Mouse (Mus musculus) midbrain, embryonic 14.5 days (tissue): Measurements from ENCODE around the gene Clpx. TPM values are rescaled to one million over a fixed set of nuclear protein-coding genes. Genes with fewer than 3 reads are reported as not detected.
"Not testable (repeated sequence)": the region's sequence is repeated elsewhere in the genome, so short reads cannot be mapped to it uniquely, and the experiment has no call there.

Source experiments
- ATAC-seq: fragments of 200-750 bp; cut with Nextera tagmentation; 2 replicates; pipeline ENCODE4 v1.8.0; 2017; ENCODE audit warnings: moderate number of reproducible peaks, moderate library complexity; ENCODE audit not compliant: low FRiP score, low TSS enrichment
- DNase-seq: peaks from one replicate; pipeline ENCODE4 v3.0.0-alpha.2; 2015
- H3K27ac ChIP-seq: fragments of 300-500 bp; sonication (generic); replicated peaks from 2 replicates; pipeline ENCODE4 v1.5.1; 2014; ENCODE audit warnings: mild to moderate bottlenecking, low read depth, low read length, moderate library complexity
- H3K27me3 ChIP-seq: fragments of 300-500 bp; sonication (generic); 2 replicates; pipeline ENCODE4 v1.6.1; 2014; ENCODE audit warnings: low read length, control low read depth, mixed read lengths; ENCODE audit not compliant: control insufficient read depth, insufficient read depth
- H3K36me3 ChIP-seq: fragments of 300-500 bp; sonication (generic); 2 replicates; pipeline ENCODE4 v1.6.1; 2014; ENCODE audit warnings: low read length, control low read depth; ENCODE audit not compliant: control insufficient read depth, insufficient read depth
- H3K4me1 ChIP-seq: fragments of 300-500 bp; sonication (generic); 2 replicates; pipeline ENCODE4 v1.6.1; 2014; ENCODE audit warnings: mild to moderate bottlenecking, antibody characterized with exemption, low read length, control low read depth; ENCODE audit not compliant: control insufficient read depth, insufficient read depth
- H3K4me2 ChIP-seq: fragments of 300-500 bp; sonication (generic); 2 replicates; pipeline ENCODE4 v1.6.1; 2014; ENCODE audit warnings: mild to moderate bottlenecking, low read length, moderate library complexity
- H3K4me3 ChIP-seq: fragments of 300-500 bp; sonication (generic); replicated peaks from 2 replicates; pipeline ENCODE4 v1.5.1; 2014; ENCODE audit warnings: low read depth, low read length
- H3K9ac ChIP-seq: fragments of 300-500 bp; sonication (generic); replicated peaks from 2 replicates; pipeline ENCODE4 v1.6.1; 2014; ENCODE audit warnings: mild to moderate bottlenecking, low read length, moderate library complexity
- H3K9me3 ChIP-seq: fragments of 300-500 bp; sonication (generic); 2 replicates; pipeline ENCODE4 v1.6.1; 2016; ENCODE audit warnings: low read length, control low read depth, mixed read lengths; ENCODE audit not compliant: control insufficient read depth
- WGBS: fragments of 180-500 bp; shearing (Covaris S2); extraction: QIAGEN DNeasy Blood & Tissue Kit; methylation state at CpG from one replicate; pipeline ENCODE4 v1.1.7; 2014; 5-methylcytosine and 5-hydroxymethylcytosine counted together
- polyA plus RNA-seq: library from polyadenylated mRNA; unstranded; fragments of >200 nt; fragmentation: Nextera tagmentation; extraction: Ambion mirVana; gene quantifications from 2 replicates; pipeline ENCODE4 v1.2.1, GENCODE M21; 2014

Clpx gene
- polyA plus RNA-seq, 1 experiment from 2014 or later = 45.6 TPM

GRCm38 (mm10) chr9:65325971-65326370 lies 31.9 kb downstream of the Clpx start:
- H3K27ac ChIP-seq = no peak overlapping the region

GRCm38 (mm10) chr9:65327371-65327770 lies 33.3 kb downstream of the Clpx start:
- no peaks in the 10 kb centered on the region for H3K27me3 ChIP-seq
- no peak overlapping the region for H3K4me2 ChIP-seq
- no peak overlapping the region for H3K9ac ChIP-seq
- no peak overlapping the region for H3K27ac ChIP-seq
- ATAC-seq (no peak), DNase-seq (no peak)
- WGBS = 97% methylated on average over 2 of the region's 2 CpGs
- H3K9me3 ChIP-seq = no peaks in the 10 kb centered on the region
- H3K4me3 ChIP-seq = no peak overlapping the region
- H3K36me3 ChIP-seq = peaks cover 78% of the 10 kb centered on the region
- H3K4me1 ChIP-seq = no peaks in the 10 kb centered on the region

More at GRCm38 (mm10) chr9:65325971-65326370, 31.9 kb downstream of the Clpx start:
- Histone ChIP-seq H3K4me3 (no peak overlapping the region), H3K27me3 (no peaks in the 10 kb centered on the region), H3K4me2 (no peak overlapping the region), H3K9me3 (no peaks in the 10 kb centered on the region), H3K9ac (no peak overlapping the region), H3K36me3 (peaks cover 84% of the 10 kb centered on the region), H3K4me1 (no peaks in the 10 kb centered on the region)
- ATAC-seq (no peak), DNase-seq (no peak)

GRCm38 (mm10) chr9:65333958-65334357 lies 39.9 kb downstream of the Clpx start:
- Histone ChIP-seq H3K4me1 (no peaks in the 10 kb centered on the region), H3K27ac (no peak overlapping the region), H3K9ac (no peak overlapping the region), H3K27me3 (no peaks in the 10 kb centered on the region), H3K4me3 (no peak overlapping the region), H3K4me2 (no peak overlapping the region), H3K9me3 (no peaks in the 10 kb centered on the region), H3K36me3 (peaks cover 20% of the 10 kb centered on the region)
- DNase-seq (no peak), ATAC-seq (no peak)
- 88% methylated on average over 5 of the region's 5 CpGs for WGBS

GRCm38 (mm10) chr9:65339146-65339545 lies 45.1 kb downstream of the Clpx start:
- Histone ChIP-seq H3K27ac (no peak overlapping the region), H3K9me3 (no peaks in the 10 kb centered on the region), H3K4me2 (no peak overlapping the region), H3K4me3 (no peak overlapping the region), H3K9ac (no peak overlapping the region), H3K4me1 (no peaks in the 10 kb centered on the region), H3K36me3 (no peaks in the 10 kb centered on the region), H3K27me3 (no peaks in the 10 kb centered on the region)
- DNase-seq (no peak), ATAC-seq (no peak)
- WGBS = 83% methylated on average over 4 of the region's 4 CpGs

GRCm38 (mm10) chr9:65340414-65340813 lies 46.4 kb downstream of the Clpx start:
- Histone ChIP-seq H3K27ac (no peak overlapping the region), H3K36me3 (no peaks in the 10 kb centered on the region), H3K4me2 (no peak overlapping the region), H3K9ac (no peak overlapping the region), H3K4me1 (no peaks in the 10 kb centered on the region), H3K9me3 (no peaks in the 10 kb centered on the region), H3K27me3 (no peaks in the 10 kb centered on the region), H3K4me3 (no peak overlapping the region)
- 88% methylated on average over 2 of the region's 2 CpGs for WGBS
- DNase-seq = no peak
- no peak for ATAC-seq

GRCm38 (mm10) chr9:65345439-65345838 lies 51.4 kb downstream of the Clpx start:
- Histone ChIP-seq H3K27ac (peak overlapping the region; percentile 93), H3K4me3 (peak overlapping the region; percentile 96), H3K9ac (peak overlapping the region; percentile 93), H3K4me1 (peaks cover 11% of the 10 kb centered on the region), H3K4me2 (peak overlapping the region; percentile 95)
- H3K9me3 ChIP-seq, H3K27me3 ChIP-seq, ATAC-seq, H3K36me3 ChIP-seq: not testable (repeated sequence)
- DNase-seq = peak; percentile 7
- WGBS = 66% methylated on average over 11 of the region's 11 CpGs

GRCm38 (mm10) chr9:65345854-65346475 lies 51.9 kb downstream of the Clpx start, which contains the start of gene Pdcd7:
Pdcd7 (plus strand) TSS chr9:65346104.
- Histone ChIP-seq H3K36me3 (no peaks in the 10 kb centered on the region), H3K4me1 (peaks cover 11% of the 10 kb centered on the region), H3K4me2 (peak within 1 kb of the TSS; percentile 95), H3K9me3 (no peaks in the 10 kb centered on the region), H3K4me3 (peak within 1 kb of the TSS; percentile 96), H3K27me3 (no peaks in the 10 kb centered on the region), H3K9ac (peak within 1 kb of the TSS; percentile 93), H3K27ac (peak within 1 kb of the TSS; percentile 93)
- ATAC-seq = peak; percentile 90
- under 1% methylated on average over 59 of the region's 59 CpGs for WGBS
- DNase-seq = peak; percentile 99

GRCm38 (mm10) chr9:65346476-65347111 lies 52.5 kb downstream of the Clpx start:
- peaks cover 11% of the 10 kb centered on the region for H3K4me1 ChIP-seq
- peak overlapping the region; percentile 93 for H3K9ac ChIP-seq
- H3K36me3 ChIP-seq = no peaks in the 10 kb centered on the region
- H3K27me3 ChIP-seq = no peaks in the 10 kb centered on the region
- peak overlapping the region; percentile 96 for H3K4me3 ChIP-seq
- DNase-seq (peak; percentile 49), ATAC-seq (peak; percentile 27; the same call in 1 of the 2 replicates)
- no peaks in the 10 kb centered on the region for H3K9me3 ChIP-seq
- peak overlapping the region; percentile 95 for H3K4me2 ChIP-seq
- under 1% methylated on average over 68 of the region's 77 CpGs for WGBS
- H3K27ac ChIP-seq = peak overlapping the region; percentile 93
